Mouse (Mus musculus) liver, embryonic 15.5 days (tissue): ENCODE results near the gene Cdnf. TPM values are rescaled to one million over a fixed set of nuclear protein-coding genes. Genes with fewer than 3 reads are reported as not detected.
A peak's percentile ranks its signal among the peaks of the same experiment; 100 is the strongest.

Experiments
- ATAC-seq: fragments of 200-750 bp; cut with Nextera tagmentation; 2 replicates; pipeline ENCODE4 v1.8.0; 2017; ENCODE audit warnings: moderate number of reproducible peaks, mild to moderate bottlenecking, moderate library complexity; ENCODE audit not compliant: insufficient read depth
- H3K27ac ChIP-seq: fragments of 300-500 bp; sonication (generic); replicated peaks from 2 replicates; pipeline ENCODE4 v1.5.1; 2015; ENCODE audit warnings: mild to moderate bottlenecking, inconsistent platforms
- H3K27me3 ChIP-seq: fragments of 300-500 bp; sonication (generic); 2 replicates; pipeline ENCODE4 v1.6.1; 2015; ENCODE audit warnings: mild to moderate bottlenecking, inconsistent platforms
- H3K36me3 ChIP-seq: fragments of 300-500 bp; sonication (generic); replicated peaks from 2 replicates; pipeline ENCODE4 v1.6.1; 2015; ENCODE audit warnings: moderate library complexity, mild to moderate bottlenecking, inconsistent platforms
- H3K4me1 ChIP-seq: fragments of 300-500 bp; sonication (generic); replicated peaks from 2 replicates; pipeline ENCODE4 v1.6.1; 2015; ENCODE audit warnings: inconsistent platforms
- H3K4me2 ChIP-seq: fragments of 300-500 bp; sonication (generic); 2 replicates; pipeline ENCODE4 v1.6.1; 2015; ENCODE audit warnings: moderate library complexity, mild to moderate bottlenecking, inconsistent platforms
- H3K4me3 ChIP-seq: fragments of 300-500 bp; sonication (generic); replicated peaks from 2 replicates; pipeline ENCODE4 v1.5.1; 2015; ENCODE audit warnings: mild to moderate bottlenecking, inconsistent platforms
- H3K9ac ChIP-seq: fragments of 300-500 bp; sonication (generic); 2 replicates; pipeline ENCODE4 v1.6.1; 2015; ENCODE audit warnings: moderate library complexity, mild to moderate bottlenecking, inconsistent platforms
- H3K9me3 ChIP-seq: fragments of 300-500 bp; sonication (generic); replicated peaks from 2 replicates; pipeline ENCODE4 v1.6.1; 2016; ENCODE audit warnings: inconsistent platforms
- WGBS: fragments of 180-500 bp; shearing (Covaris S2); methylation state at CpG from one replicate; pipeline ENCODE4 v1.1.7; 2015; ENCODE audit warnings: mixed read lengths; ENCODE audit not compliant: insufficient replicate concordance; 5-methylcytosine and 5-hydroxymethylcytosine counted together
- polyA plus RNA-seq: library from polyadenylated mRNA; unstranded; fragments of >200 nt; fragmentation: Nextera tagmentation; extraction: Ambion mirVana; gene quantifications from 2 replicates; pipeline ENCODE4 v1.2.1, GENCODE M21; 2015

Gene Cdnf
- polyA plus RNA-seq, result 0.08 and 0.15 TPM in 2 replicates

DNA sequence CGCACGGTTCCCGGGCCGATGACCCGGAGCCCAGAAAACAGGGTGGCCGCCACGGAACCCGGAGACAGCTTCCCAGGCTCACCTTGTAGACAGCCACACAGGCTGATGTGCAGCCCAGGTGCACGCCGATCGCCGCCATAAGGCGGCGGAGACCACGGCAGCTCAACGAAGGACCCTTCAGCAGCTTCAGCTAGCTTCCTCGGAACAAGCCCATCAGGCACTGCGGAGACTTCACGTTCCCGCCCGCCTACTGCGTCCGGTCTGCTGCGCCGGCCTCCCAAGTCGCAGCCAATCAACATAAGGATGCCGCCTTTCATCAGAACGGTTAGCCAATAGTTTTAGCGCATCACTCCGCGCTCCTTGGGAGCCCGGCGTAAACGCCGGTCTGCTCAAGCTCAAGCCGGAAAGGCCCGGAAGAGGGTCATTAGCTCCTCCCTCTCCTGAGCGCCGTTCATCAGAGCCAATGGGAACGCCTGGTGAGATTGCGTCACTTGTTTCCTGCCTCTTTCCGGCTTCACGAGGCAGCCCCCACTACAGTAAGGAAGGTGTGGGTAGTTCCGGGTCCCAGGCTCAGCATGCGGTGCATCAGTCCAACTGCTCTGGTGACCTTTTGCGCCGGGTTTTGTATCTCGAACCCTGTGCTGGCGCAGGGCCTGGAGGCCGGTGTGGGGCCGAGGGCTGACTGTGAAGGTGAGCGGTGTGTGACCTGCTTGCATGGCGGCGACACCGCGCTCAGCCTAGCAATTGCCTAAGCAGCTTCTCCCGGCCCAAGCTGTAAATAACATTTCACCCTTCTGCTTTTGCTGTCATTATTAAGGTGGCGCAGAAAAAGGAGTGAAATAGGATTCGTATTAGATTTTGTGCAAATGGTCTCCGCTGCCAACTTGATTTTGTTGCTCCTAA lies at the start of gene Cdnf, which contains the start of the genes Gm45902 and Hspa14:
Gene Cdnf (plus strand): TSS at position 479 of the 903 bp plus-strand sequence.
Gene Gm45902 (minus strand): TSS at position 239 of the 903 bp plus-strand sequence.
Gene Hspa14 (minus strand): TSS at position 263 of the 903 bp plus-strand sequence.
- Histone ChIP-seq H3K4me2 (peak within 1 kb of the TSS; percentile 82), H3K36me3 (peaks cover 32% of the 10 kb centered on the region), H3K9ac (peak within 1 kb of the TSS; percentile 96), H3K4me1 (peaks cover 19% of the 10 kb centered on the region), H3K9me3 (no peaks in the 10 kb centered on the region), H3K27me3 (no peaks in the 10 kb centered on the region), H3K4me3 (peak within 1 kb of the TSS; percentile 92), H3K27ac (peak within 1 kb of the TSS; percentile 85)
- ATAC-seq, result peak; percentile 98
- under 1% methylated on average over 60 of the region's 60 CpGs for WGBS

DNA sequence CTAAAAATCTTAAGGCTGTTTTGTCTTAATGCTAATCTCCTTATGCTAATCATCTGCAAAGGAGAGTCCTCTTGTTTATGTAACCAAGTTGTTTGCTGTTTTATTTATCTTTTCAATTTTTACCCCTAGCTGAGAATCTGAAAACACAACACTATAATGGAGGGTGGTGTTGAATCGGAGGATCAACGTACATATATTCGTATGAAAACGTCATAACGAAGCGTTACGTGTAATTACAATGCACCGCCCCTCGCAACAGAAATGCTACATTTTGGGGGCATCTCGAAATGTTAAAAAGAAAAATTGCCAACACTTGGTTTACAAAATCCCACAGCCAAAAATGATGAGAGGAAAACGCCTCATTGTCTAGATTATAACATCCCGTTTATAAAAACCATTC lies 38.9 kb upstream of the Cdnf start:
- ATAC-seq, result no peak
- under 1% methylated on average over 12 of the region's 12 CpGs for WGBS
- no peaks in the 10 kb centered on the region for H3K27me3 ChIP-seq
- peak overlapping the region; percentile 89 for H3K4me2 ChIP-seq
- peak overlapping the region; percentile 100 for H3K4me3 ChIP-seq
- H3K27ac ChIP-seq, result peak overlapping the region; percentile 93
- H3K4me1 ChIP-seq, result peaks cover 20% of the 10 kb centered on the region
- no peaks in the 10 kb centered on the region for H3K9me3 ChIP-seq
- H3K36me3 ChIP-seq, result peaks cover 21% of the 10 kb centered on the region
- H3K9ac ChIP-seq, result peak overlapping the region; percentile 94

DNA sequence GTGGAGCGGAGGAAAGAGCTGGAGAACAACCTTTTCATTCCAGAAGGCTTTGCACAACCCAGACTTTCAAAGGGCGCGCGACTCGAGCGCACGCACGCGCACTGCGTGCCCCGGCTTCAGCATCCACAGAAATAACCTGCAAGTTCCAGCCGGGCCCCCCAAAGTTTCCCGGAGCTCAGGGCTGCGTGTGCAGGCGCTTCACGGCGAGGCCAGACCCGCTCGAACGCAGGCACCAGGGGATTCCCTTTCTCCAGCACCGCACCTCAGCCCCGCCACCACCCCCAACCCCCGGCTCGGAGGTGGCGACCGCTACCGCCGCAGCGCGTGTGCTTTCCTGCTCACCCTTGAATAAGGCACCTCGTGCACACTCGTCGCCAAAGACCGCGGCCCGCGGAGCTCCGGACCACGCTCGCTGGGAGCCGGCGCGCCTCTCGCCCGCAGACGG lies 38.4 kb upstream of the Cdnf start:
- Histone ChIP-seq H3K4me2 (peak overlapping the region; percentile 89), H3K9me3 (no peaks in the 10 kb centered on the region), H3K27me3 (no peaks in the 10 kb centered on the region), H3K4me3 (peak overlapping the region; percentile 100), H3K36me3 (peaks cover 17% of the 10 kb centered on the region), H3K4me1 (peaks cover 20% of the 10 kb centered on the region), H3K27ac (peak overlapping the region; percentile 93), H3K9ac (peak overlapping the region; percentile 94)
- peak; percentile 66 for ATAC-seq
- under 1% methylated on average over 46 of the region's 46 CpGs for WGBS

DNA sequence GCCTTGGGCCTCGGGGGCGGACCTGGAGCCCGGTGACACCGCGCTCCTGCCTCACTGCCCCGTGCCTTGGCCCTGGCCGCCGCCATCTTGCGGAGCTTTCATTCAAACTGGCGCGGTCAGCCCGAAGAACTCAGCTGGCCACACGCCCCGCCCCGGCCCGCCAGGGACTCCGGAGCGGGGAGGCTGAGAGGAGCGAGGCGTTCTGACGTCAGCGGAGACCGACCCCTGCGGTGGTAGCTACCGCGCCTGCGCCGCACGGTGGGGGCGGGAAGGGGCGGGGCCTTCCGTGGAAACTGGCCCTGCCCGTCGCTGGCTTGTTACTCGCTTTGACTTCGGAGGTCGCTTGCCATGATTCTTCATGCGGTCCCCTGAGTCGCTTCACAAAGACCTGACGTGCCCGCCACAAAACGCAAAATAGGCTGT lies 38.0 kb upstream of the Cdnf start, which contains the start of gene Suv39h2:
Gene Suv39h2 (minus strand): TSS at position 171 of the 423 bp plus-strand sequence.
- H3K9ac ChIP-seq, result peak within 1 kb of the TSS; percentile 94
- H3K36me3 ChIP-seq, result peaks cover 12% of the 10 kb centered on the region
- ATAC-seq, result peak; percentile 97
- no peaks in the 10 kb centered on the region for H3K27me3 ChIP-seq
- H3K4me3 ChIP-seq, result peak within 1 kb of the TSS; percentile 100
- H3K4me1 ChIP-seq, result peaks cover 21% of the 10 kb centered on the region
- H3K9me3 ChIP-seq, result no peaks in the 10 kb centered on the region
- peak within 1 kb of the TSS; percentile 93 for H3K27ac ChIP-seq
- WGBS, result under 1% methylated on average over 42 of the region's 42 CpGs
- H3K4me2 ChIP-seq, result peak within 1 kb of the TSS; percentile 89

DNA sequence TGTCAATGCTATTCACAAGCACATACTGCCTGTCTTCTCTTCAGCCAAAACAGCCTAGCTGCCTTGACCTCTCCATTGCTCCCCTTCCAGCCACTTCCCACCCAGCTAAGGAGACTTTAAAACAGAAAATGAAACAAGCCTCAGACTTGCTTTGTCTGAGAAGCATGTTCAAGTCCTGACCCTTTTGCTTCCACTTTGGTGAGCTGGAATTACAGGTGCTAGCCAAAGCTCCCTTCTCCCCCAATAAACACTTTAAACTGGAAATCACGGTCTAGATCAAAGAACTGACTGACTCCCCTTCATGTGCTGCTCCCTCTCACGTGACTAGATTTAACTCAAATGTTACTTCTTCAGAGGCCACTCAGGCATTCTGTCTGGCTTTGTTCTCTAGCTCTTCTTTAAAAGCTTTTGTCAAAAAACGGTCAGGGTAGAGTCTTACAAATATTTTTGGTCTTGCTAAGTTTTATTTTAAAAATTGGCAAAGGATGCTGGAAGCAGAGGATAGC lies 37.0 kb upstream of the Cdnf start:
- peaks cover 5% of the 10 kb centered on the region for H3K36me3 ChIP-seq
- H3K9ac ChIP-seq, result peak overlapping the region; percentile 94; the same call in 1 of the 2 replicates
- 63% methylated on average over 3 of the region's 3 CpGs for WGBS
- H3K27me3 ChIP-seq, result no peaks in the 10 kb centered on the region
- H3K4me3 ChIP-seq, result peak overlapping the region; percentile 100
- ATAC-seq, result no peak
- H3K4me1 ChIP-seq, result peaks cover 25% of the 10 kb centered on the region
- peak overlapping the region; percentile 80 for H3K27ac ChIP-seq
- H3K4me2 ChIP-seq, result peak overlapping the region; percentile 89
- no peaks in the 10 kb centered on the region for H3K9me3 ChIP-seq

DNA sequence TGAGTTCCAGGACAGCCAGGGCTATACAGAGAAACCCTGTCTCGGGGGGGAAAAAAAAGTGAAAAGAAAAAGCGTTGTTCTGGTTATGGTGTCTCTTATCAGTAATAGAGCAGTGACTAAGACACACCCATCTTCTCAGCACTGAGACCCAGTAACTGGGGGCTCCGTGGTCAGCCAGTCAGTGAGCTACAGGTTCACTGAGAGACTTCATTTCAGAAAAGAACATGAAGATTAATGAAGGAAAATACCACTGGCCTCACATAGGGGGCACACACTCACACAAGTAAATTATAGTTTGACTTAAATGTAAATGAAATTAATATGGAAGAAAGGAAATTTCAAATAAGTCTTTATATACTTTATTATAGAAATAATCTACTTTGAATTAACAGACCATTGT lies 32.6 kb upstream of the Cdnf start:
- Histone ChIP-seq H3K4me2 (peak overlapping the region; percentile 4; the same call in 1 of the 2 replicates), H3K27me3 (no peaks in the 10 kb centered on the region), H3K4me1 (peaks cover 13% of the 10 kb centered on the region), H3K36me3 (no peaks in the 10 kb centered on the region), H3K4me3 (no peak overlapping the region), H3K9me3 (no peaks in the 10 kb centered on the region), H3K27ac (no peak overlapping the region), H3K9ac (no peak overlapping the region)
- 22% methylated on average over 3 of the region's 3 CpGs for WGBS
- peak; percentile 57; the same call in 1 of the 2 replicates for ATAC-seq

DNA sequence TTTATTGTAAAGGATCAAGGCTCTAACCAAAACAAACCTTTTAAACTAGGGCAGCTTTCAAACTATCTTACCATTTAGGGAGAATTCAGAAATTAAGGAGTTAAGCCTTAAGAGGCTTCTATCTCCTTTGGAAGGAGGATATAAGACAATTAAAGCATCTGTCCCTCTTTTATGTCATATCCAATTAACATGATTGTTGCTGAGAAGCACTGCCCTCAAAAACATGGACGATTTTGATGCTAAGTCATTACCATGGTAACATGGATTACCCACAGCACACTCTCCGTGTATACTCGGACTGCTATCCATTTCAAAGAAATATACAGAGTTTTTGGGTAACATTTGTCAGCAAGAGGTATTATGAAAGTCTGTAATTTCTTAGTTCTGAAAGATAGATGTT lies 23.0 kb upstream of the Cdnf start:
- Histone ChIP-seq H3K4me3 (no peak overlapping the region), H3K27ac (no peak overlapping the region), H3K4me2 (no peak overlapping the region), H3K27me3 (no peaks in the 10 kb centered on the region), H3K36me3 (peaks cover 54% of the 10 kb centered on the region), H3K4me1 (0 out of 2 replicates have a peak, but pooled peaks cover 6% of the 10 kb centered on the region), H3K9me3 (no peaks in the 10 kb centered on the region), H3K9ac (no peak overlapping the region)
- WGBS, result 79% methylated on average over 3 of the region's 3 CpGs
- ATAC-seq, result no peak

DNA sequence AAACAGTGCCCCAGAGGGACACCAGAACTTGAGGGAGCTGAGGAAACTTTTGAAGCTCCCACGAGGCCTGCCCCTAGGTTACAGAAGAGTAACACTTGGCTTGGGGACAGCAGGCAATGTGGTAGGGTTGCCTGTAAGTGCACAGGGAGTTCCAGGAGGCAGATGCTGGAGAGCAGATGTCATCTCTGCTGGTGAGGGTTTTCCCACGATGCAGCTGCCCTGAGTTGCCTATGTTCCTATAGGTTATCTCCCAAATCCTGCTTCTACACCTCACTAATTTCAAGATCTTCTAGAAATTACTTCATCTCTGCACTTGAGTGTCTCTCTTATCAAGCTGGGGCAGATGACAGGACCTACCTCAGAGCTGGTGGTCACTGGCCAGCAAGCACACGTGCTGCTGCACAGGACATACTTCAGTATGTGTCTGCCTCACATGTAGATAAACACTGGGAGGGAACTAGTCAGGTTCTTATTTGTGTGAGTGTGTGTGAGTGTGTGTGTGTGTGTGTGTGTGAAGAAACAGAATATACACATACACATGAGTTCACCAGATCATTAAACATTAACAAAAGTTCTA lies 18.9 kb upstream of the Cdnf start:
- H3K4me3 ChIP-seq, result no peak overlapping the region
- H3K4me2 ChIP-seq, result no peak overlapping the region
- ATAC-seq, result peak; percentile 72
- H3K9me3 ChIP-seq, result no peaks in the 10 kb centered on the region
- H3K4me1 ChIP-seq, result 0 out of 2 replicates have a peak, but pooled peaks cover 7% of the 10 kb centered on the region
- peaks cover 87% of the 10 kb centered on the region for H3K36me3 ChIP-seq
- no peaks in the 10 kb centered on the region for H3K27me3 ChIP-seq
- 43% methylated on average over 3 of the region's 3 CpGs for WGBS
- no peak overlapping the region; the same call in 1 of the 2 replicates for H3K27ac ChIP-seq
- no peak overlapping the region for H3K9ac ChIP-seq

DNA sequence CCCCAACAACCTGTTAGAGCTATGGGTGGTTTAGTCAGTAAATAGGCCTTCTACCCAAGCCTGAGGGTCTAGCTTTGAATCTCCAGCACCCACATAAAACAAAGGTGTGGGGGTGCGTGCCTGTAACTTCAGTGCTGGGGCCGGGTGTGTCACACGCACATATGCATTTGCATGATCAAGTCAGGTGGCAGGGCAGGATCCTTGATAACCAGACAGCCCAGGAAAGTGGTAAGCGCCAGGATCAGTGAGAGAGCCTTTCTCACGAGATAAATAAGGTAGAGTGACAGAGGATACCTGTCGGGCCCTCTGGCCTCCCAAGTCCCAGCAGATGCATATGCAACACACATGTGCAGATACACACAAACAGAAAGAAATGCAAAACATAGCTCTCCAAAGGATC lies 13.3 kb upstream of the Cdnf start:
- Histone ChIP-seq H3K9me3 (no peaks in the 10 kb centered on the region), H3K9ac (no peak overlapping the region), H3K36me3 (peaks cover 79% of the 10 kb centered on the region), H3K4me1 (peaks cover 16% of the 10 kb centered on the region), H3K27me3 (no peaks in the 10 kb centered on the region), H3K4me2 (no peak overlapping the region), H3K4me3 (no peak overlapping the region), H3K27ac (no peak overlapping the region; the same call in 1 of the 2 replicates)
- peak; percentile 44; the same call in 1 of the 2 replicates for ATAC-seq
- 54% methylated on average over 6 of the region's 6 CpGs for WGBS

DNA sequence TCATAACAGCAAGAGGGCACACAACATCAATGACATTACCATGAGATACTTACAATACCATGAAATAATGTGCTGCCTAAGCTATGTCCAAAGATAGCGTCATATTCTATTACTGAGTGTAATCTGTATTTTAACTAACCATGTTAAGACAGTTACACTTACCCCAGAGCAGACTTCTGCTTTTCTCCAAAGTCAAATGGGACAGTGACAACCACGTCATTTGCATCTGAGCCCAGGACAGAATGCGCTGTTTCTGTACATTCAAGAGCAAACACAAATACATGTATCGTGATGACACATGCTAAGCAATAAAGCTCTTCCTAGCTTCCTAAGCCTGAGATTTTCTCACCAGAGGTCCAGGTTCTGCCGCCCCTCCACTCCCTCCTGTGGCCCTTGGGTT lies 11.9 kb upstream of the Cdnf start:
- Histone ChIP-seq H3K36me3 (peaks cover 78% of the 10 kb centered on the region), H3K27ac (no peak overlapping the region)
- 84% methylated on average over 5 of the region's 5 CpGs for WGBS

More for the DNA sequence above, 11.9 kb upstream of the Cdnf start:
- H3K9ac ChIP-seq, result no peak overlapping the region
- no peak for ATAC-seq
- H3K4me2 ChIP-seq, result no peak overlapping the region
- H3K9me3 ChIP-seq, result no peaks in the 10 kb centered on the region
- no peak overlapping the region for H3K4me3 ChIP-seq
- H3K4me1 ChIP-seq, result peaks cover 16% of the 10 kb centered on the region
- H3K27me3 ChIP-seq, result no peaks in the 10 kb centered on the region
